Mouse (Mus musculus) embryonic facial prominence, embryonic 14.5 days (tissue): ENCODE measurements around the gene Spc24. TPM values are rescaled to one million over a fixed set of nuclear protein-coding genes. Genes with fewer than 3 reads are reported as not detected.
A peak's percentile ranks its signal among the peaks of the same experiment; 100 is the strongest.
"Not testable (repeated sequence)": the region's sequence is repeated elsewhere in the genome, so short reads cannot be mapped to it uniquely, and the experiment has no call there.

Experiments used
- ATAC-seq: fragments of 200-750 bp; cut with Nextera tagmentation; 2 replicates; pipeline ENCODE4 v1.8.0; 2017; ENCODE audit warnings: low read depth, moderate number of reproducible peaks, moderate TSS enrichment
- DNase-seq: peaks from one replicate; pipeline ENCODE4 v3.0.0-alpha.2; 2015; ENCODE audit warnings: low spot score
- H3K27ac ChIP-seq: fragments of 300-500 bp; sonication (generic); replicated peaks from 2 replicates; pipeline ENCODE4 v1.5.1; 2014; ENCODE audit warnings: low read depth, mild to moderate bottlenecking, low read length, moderate library complexity
- H3K27me3 ChIP-seq: fragments of 300-500 bp; sonication (generic); replicated peaks from 2 replicates; pipeline ENCODE4 v1.6.1; 2014; ENCODE audit warnings: low read length; ENCODE audit not compliant: control insufficient read depth, insufficient read depth
- H3K36me3 ChIP-seq: fragments of 300-500 bp; sonication (generic); 2 replicates; pipeline ENCODE4 v1.6.1; 2014; ENCODE audit warnings: low read length, mixed read lengths; ENCODE audit not compliant: control insufficient read depth, insufficient read depth
- H3K4me1 ChIP-seq: fragments of 300-500 bp; sonication (generic); 2 replicates; pipeline ENCODE4 v1.6.1; 2014; ENCODE audit warnings: antibody characterized with exemption, low read length; ENCODE audit not compliant: control insufficient read depth, insufficient read depth
- H3K4me2 ChIP-seq: fragments of 300-500 bp; sonication (generic); 2 replicates; pipeline ENCODE4 v1.6.1; 2014; ENCODE audit warnings: low read depth, mild to moderate bottlenecking, low read length, moderate library complexity, mixed read lengths
- H3K4me3 ChIP-seq: fragments of 300-500 bp; sonication (generic); 2 replicates; pipeline ENCODE4 v1.5.1; 2014; ENCODE audit warnings: low read depth, mild to moderate bottlenecking, low read length
- H3K9ac ChIP-seq: fragments of 300-500 bp; sonication (generic); 2 replicates; pipeline ENCODE4 v1.6.1; 2014; ENCODE audit warnings: low read depth, mild to moderate bottlenecking, low read length, moderate library complexity, mixed read lengths
- H3K9me3 ChIP-seq: fragments of 300-500 bp; sonication (generic); 2 replicates; pipeline ENCODE4 v1.6.1; 2016; ENCODE audit warnings: low read length; ENCODE audit not compliant: control insufficient read depth
- WGBS: fragments of 180-500 bp; shearing (Covaris S2); extraction: QIAGEN DNeasy Blood & Tissue Kit; methylation state at CpG from one replicate; pipeline ENCODE4 v1.1.7; 2014; 5-methylcytosine and 5-hydroxymethylcytosine counted together
- polyA plus RNA-seq: library from polyadenylated mRNA; unstranded; fragments of >200 nt; fragmentation: Nextera tagmentation; extraction: Ambion mirVana; gene quantifications from 2 replicates; pipeline ENCODE4 v1.2.1, GENCODE M21; 2014

Spc24 gene
- polyA plus RNA-seq, 1 experiment from 2014 or later: 70.4 TPM

GRCm38 (mm10) chr9:21798345-21799009, 38.4 kb upstream of the Spc24 start, which contains the start of gene Kank2:
Gene Kank2, minus strand, starts transcription at chr9:21798744.
- H3K27ac ChIP-seq: peak within 1 kb of the TSS; percentile 96
- H3K9me3 ChIP-seq: no peaks in the 10 kb centered on the region
- ATAC-seq (peak; percentile 85), DNase-seq (peak; percentile 87)
- H3K4me3 ChIP-seq: peak within 1 kb of the TSS; percentile 87
- peaks cover 21% of the 10 kb centered on the region for H3K4me1 ChIP-seq
- peak within 1 kb of the TSS; percentile 91 for H3K9ac ChIP-seq
- no peaks in the 10 kb centered on the region for H3K27me3 ChIP-seq
- 1% methylated on average over 14 of the region's 52 CpGs for WGBS
- peak within 1 kb of the TSS; percentile 68 for H3K4me2 ChIP-seq
- H3K36me3 ChIP-seq: peaks cover 41% of the 10 kb centered on the region

- H3K27me3 ChIP-seq: no peaks in the 10 kb centered on the region
- H3K4me3 ChIP-seq: peak overlapping the region; percentile 87
- H3K27ac ChIP-seq: peak overlapping the region; percentile 96
- no peaks in the 10 kb centered on the region for H3K9me3 ChIP-seq
- ATAC-seq: peak; percentile 69
- H3K36me3 ChIP-seq: peaks cover 46% of the 10 kb centered on the region
- peaks cover 23% of the 10 kb centered on the region for H3K4me1 ChIP-seq
- peak; percentile 86 for DNase-seq
- peak overlapping the region; percentile 91 for H3K9ac ChIP-seq
- peak overlapping the region; percentile 68 for H3K4me2 ChIP-seq
- 0% methylated on average over 19 of the region's 26 CpGs for WGBS
These were observed 37.8 kb upstream of the Spc24 start for GRCm38 (mm10) chr9:21797921-21798344.

GRCm38 (mm10) chr9:21796919-21797318, 36.8 kb upstream of the Spc24 start:
- Histone ChIP-seq H3K4me3 (peak overlapping the region; percentile 87), H3K4me1 (peaks cover 29% of the 10 kb centered on the region), H3K9ac (peak overlapping the region; percentile 52), H3K4me2 (peak overlapping the region; percentile 68), H3K36me3 (peaks cover 44% of the 10 kb centered on the region), H3K9me3 (no peaks in the 10 kb centered on the region), H3K27ac (peak overlapping the region; percentile 96), H3K27me3 (no peaks in the 10 kb centered on the region)
- WGBS: 55% methylated on average over 3 of the region's 3 CpGs
- ATAC-seq: no peak
- DNase-seq: no peak

GRCm38 (mm10) chr9:21796259-21796658, 36.2 kb upstream of the Spc24 start:
- Histone ChIP-seq H3K27ac (peak overlapping the region; percentile 96; the same call in 1 of the 2 replicates), H3K9ac (peak overlapping the region; percentile 52), H3K4me1 (peaks cover 30% of the 10 kb centered on the region), H3K27me3 (no peaks in the 10 kb centered on the region), H3K4me2 (peak overlapping the region; percentile 68), H3K36me3 (peaks cover 44% of the 10 kb centered on the region), H3K4me3 (peak overlapping the region; percentile 87), H3K9me3 (no peaks in the 10 kb centered on the region)
- no peak for ATAC-seq
- 12% methylated on average over 3 of the region's 3 CpGs for WGBS
- peak; percentile 26 for DNase-seq

GRCm38 (mm10) chr9:21795579-21795978, 35.5 kb upstream of the Spc24 start:
- ATAC-seq (no peak), DNase-seq (no peak)
- H3K36me3 ChIP-seq: peaks cover 48% of the 10 kb centered on the region
- 0 out of 2 replicates have a peak overlapping the region, but pooled peaks have one; percentile 96 for H3K27ac ChIP-seq
- H3K9ac ChIP-seq: peak overlapping the region; percentile 52; the same call in 1 of the 2 replicates
- no peaks in the 10 kb centered on the region for H3K9me3 ChIP-seq
- 54% methylated on average over 5 of the region's 5 CpGs for WGBS
- 0 out of 2 replicates have a peak overlapping the region, but pooled peaks have one; percentile 87 for H3K4me3 ChIP-seq
- peaks cover 30% of the 10 kb centered on the region for H3K4me1 ChIP-seq
- H3K27me3 ChIP-seq: no peaks in the 10 kb centered on the region
- peak overlapping the region; percentile 68 for H3K4me2 ChIP-seq

GRCm38 (mm10) chr9:21794925-21795324, 34.8 kb upstream of the Spc24 start:
- Histone ChIP-seq H3K9ac (no peak overlapping the region), H3K4me3 (no peak overlapping the region), H3K4me1 (peaks cover 30% of the 10 kb centered on the region), H3K36me3 (peaks cover 54% of the 10 kb centered on the region), H3K27me3 (no peaks in the 10 kb centered on the region), H3K9me3 (no peaks in the 10 kb centered on the region), H3K27ac (no peak overlapping the region), H3K4me2 (no peak overlapping the region)
- no peak for DNase-seq
- ATAC-seq: no peak
- 94% methylated on average over 19 of the region's 25 CpGs for WGBS

- no peak overlapping the region for H3K9ac ChIP-seq
- H3K4me3 ChIP-seq: no peak overlapping the region
- H3K27me3 ChIP-seq: no peaks in the 10 kb centered on the region
- H3K4me2 ChIP-seq: no peak overlapping the region
- H3K9me3 ChIP-seq: no peaks in the 10 kb centered on the region
- 92% methylated on average over 18 of the region's 18 CpGs for WGBS
- H3K4me1 ChIP-seq: peaks cover 30% of the 10 kb centered on the region
- ATAC-seq (no peak), DNase-seq (no peak)
- H3K27ac ChIP-seq: no peak overlapping the region
- H3K36me3 ChIP-seq: peaks cover 60% of the 10 kb centered on the region
These were observed 34.3 kb upstream of the Spc24 start for GRCm38 (mm10) chr9:21794344-21794834.

GRCm38 (mm10) chr9:21793507-21793906, 33.4 kb upstream of the Spc24 start:
- not testable (repeated sequence) for H3K9ac ChIP-seq, H3K27me3 ChIP-seq, H3K4me3 ChIP-seq, H3K9me3 ChIP-seq, H3K4me2 ChIP-seq, H3K27ac ChIP-seq, DNase-seq, ATAC-seq
- Histone ChIP-seq H3K36me3 (peaks cover 69% of the 10 kb centered on the region), H3K4me1 (peaks cover 26% of the 10 kb centered on the region)
- WGBS: 96% methylated on average over 6 of the region's 6 CpGs
